Mouse (Mus musculus): ENCODE results near the gene Kcnn3. TPM values are rescaled to one million over a fixed set of nuclear protein-coding genes. Genes with fewer than 3 reads are reported as not detected.

The Kcnn3 gene
- polyA plus RNA-seq, 1 experiment from 2014 or later = 5.0 TPM

- H3K36me3 ChIP-seq = no peaks in the 10 kb centered on the region
- H3K4me3 ChIP-seq (replicated peaks) = no peak overlapping the region
- H3K27ac ChIP-seq = no peak overlapping the region
- no peak overlapping the region for H3K4me2 ChIP-seq (replicated peaks)
- ATAC-seq = no peak
- H3K9ac ChIP-seq (replicated peaks) = no peak overlapping the region
- no peaks in the 10 kb centered on the region for H3K27me3 ChIP-seq
- peaks cover 11% of the 10 kb centered on the region for H3K4me1 ChIP-seq (replicated peaks)
- WGBS = 73% methylated on average over 4 of the region's 4 CpGs
- no peaks in the 10 kb centered on the region for H3K9me3 ChIP-seq
These were observed 29.5 kb downstream of the Kcnn3 start for GRCm38 (mm10) chr3:89549488-89549887.

- no peak for ATAC-seq
- Histone ChIP-seq H3K36me3 (no peaks in the 10 kb centered on the region), H3K9me3 (no peaks in the 10 kb centered on the region), H3K27ac (no peak overlapping the region), H3K27me3 (no peaks in the 10 kb centered on the region), H3K4me2 (replicated peaks) (no peak overlapping the region), H3K9ac (replicated peaks) (no peak overlapping the region), H3K4me1 (replicated peaks) (peaks cover 9% of the 10 kb centered on the region), H3K4me3 (replicated peaks) (no peak overlapping the region)
- WGBS = 93% methylated on average over 2 of the region's 2 CpGs
These were observed 31.9 kb downstream of the Kcnn3 start for GRCm38 (mm10) chr3:89551880-89552279.

GRCm38 (mm10) chr3:89553432-89553831 lies 33.5 kb downstream of the Kcnn3 start:
- peaks cover 4% of the 10 kb centered on the region; the same call in 1 of the 2 replicates for H3K4me1 ChIP-seq (replicated peaks)
- H3K36me3 ChIP-seq = no peaks in the 10 kb centered on the region
- H3K9me3 ChIP-seq = no peaks in the 10 kb centered on the region
- no peak overlapping the region for H3K27ac ChIP-seq
- no peak for ATAC-seq
- WGBS = 95% methylated on average over 8 of the region's 8 CpGs
- H3K9ac ChIP-seq (replicated peaks) = no peak overlapping the region
- H3K4me2 ChIP-seq (replicated peaks) = no peak overlapping the region
- no peak overlapping the region for H3K4me3 ChIP-seq (replicated peaks)
- H3K27me3 ChIP-seq = no peaks in the 10 kb centered on the region

GRCm38 (mm10) chr3:89553946-89554345 lies 34.0 kb downstream of the Kcnn3 start:
- Histone ChIP-seq H3K27ac (no peak overlapping the region), H3K9ac (replicated peaks) (no peak overlapping the region), H3K9me3 (no peaks in the 10 kb centered on the region), H3K4me3 (replicated peaks) (no peak overlapping the region), H3K27me3 (no peaks in the 10 kb centered on the region), H3K36me3 (no peaks in the 10 kb centered on the region), H3K4me1 (replicated peaks) (peaks cover 9% of the 10 kb centered on the region), H3K4me2 (replicated peaks) (no peak overlapping the region)
- WGBS = 82% methylated on average over 4 of the region's 4 CpGs
- ATAC-seq = no peak

- H3K9me3 ChIP-seq = no peaks in the 10 kb centered on the region
- H3K27ac ChIP-seq = no peak overlapping the region
- H3K27me3 ChIP-seq = no peaks in the 10 kb centered on the region
- ATAC-seq = no peak
- no peak overlapping the region for H3K9ac ChIP-seq (replicated peaks)
- H3K4me1 ChIP-seq (replicated peaks) = peaks cover 15% of the 10 kb centered on the region
- no peak overlapping the region for H3K4me2 ChIP-seq (replicated peaks)
- H3K36me3 ChIP-seq = no peaks in the 10 kb centered on the region
- no peak overlapping the region for H3K4me3 ChIP-seq (replicated peaks)
- WGBS = 90% methylated on average over 2 of the region's 2 CpGs
These were observed 34.6 kb downstream of the Kcnn3 start for GRCm38 (mm10) chr3:89554587-89554986.

- Histone ChIP-seq H3K4me1 (replicated peaks) (peaks cover 15% of the 10 kb centered on the region), H3K27me3 (no peaks in the 10 kb centered on the region), H3K4me3 (replicated peaks) (no peak overlapping the region), H3K9me3 (no peaks in the 10 kb centered on the region), H3K27ac (no peak overlapping the region), H3K9ac (replicated peaks) (no peak overlapping the region), H3K4me2 (replicated peaks) (no peak overlapping the region), H3K36me3 (no peaks in the 10 kb centered on the region)
- 79% methylated on average over 5 of the region's 5 CpGs for WGBS
- no peak for ATAC-seq
These were observed 37.8 kb downstream of the Kcnn3 start for GRCm38 (mm10) chr3:89557811-89558210.

GRCm38 (mm10) chr3:89558972-89559910 lies 39.3 kb downstream of the Kcnn3 start:
- ATAC-seq = peak; percentile 76
- H3K4me2 ChIP-seq (replicated peaks) = no peak overlapping the region
- no peak overlapping the region for H3K4me3 ChIP-seq (replicated peaks)
- H3K36me3 ChIP-seq = no peaks in the 10 kb centered on the region
- 63% methylated on average over 15 of the region's 15 CpGs for WGBS
- H3K9me3 ChIP-seq = no peaks in the 10 kb centered on the region
- H3K27ac ChIP-seq = peak overlapping the region; percentile 68
- peaks cover 15% of the 10 kb centered on the region for H3K4me1 ChIP-seq (replicated peaks)
- 0 out of 2 replicates have a peak overlapping the region, but pooled peaks have one; percentile 6 for H3K9ac ChIP-seq (replicated peaks)
- no peaks in the 10 kb centered on the region for H3K27me3 ChIP-seq

GRCm38 (mm10) chr3:89561386-89561785 lies 41.4 kb downstream of the Kcnn3 start:
- no peak for ATAC-seq
- peaks cover 15% of the 10 kb centered on the region for H3K4me1 ChIP-seq (replicated peaks)
- H3K9ac ChIP-seq (replicated peaks) = no peak overlapping the region
- no peaks in the 10 kb centered on the region for H3K36me3 ChIP-seq
- H3K9me3 ChIP-seq = no peaks in the 10 kb centered on the region
- no peak overlapping the region for H3K4me3 ChIP-seq (replicated peaks)
- WGBS = 90% methylated on average over 6 of the region's 6 CpGs
- H3K27ac ChIP-seq = no peak overlapping the region
- H3K27me3 ChIP-seq = no peaks in the 10 kb centered on the region
- no peak overlapping the region for H3K4me2 ChIP-seq (replicated peaks)

GRCm38 (mm10) chr3:89565371-89565770 lies 45.4 kb downstream of the Kcnn3 start:
- H3K36me3 ChIP-seq = no peaks in the 10 kb centered on the region
- H3K4me3 ChIP-seq (replicated peaks) = no peak overlapping the region
- H3K9me3 ChIP-seq = no peaks in the 10 kb centered on the region
- H3K4me1 ChIP-seq (replicated peaks) = peaks cover 10% of the 10 kb centered on the region; the same call in 1 of the 2 replicates
- no peak for ATAC-seq
- no peak overlapping the region for H3K27ac ChIP-seq
- 88% methylated on average over 5 of the region's 5 CpGs for WGBS
- no peak overlapping the region for H3K9ac ChIP-seq (replicated peaks)
- H3K27me3 ChIP-seq = no peaks in the 10 kb centered on the region
- no peak overlapping the region for H3K4me2 ChIP-seq (replicated peaks)

- Histone ChIP-seq H3K4me1 (replicated peaks) (peaks cover 14% of the 10 kb centered on the region; the same call in 1 of the 2 replicates), H3K27me3 (no peaks in the 10 kb centered on the region), H3K9ac (replicated peaks) (no peak overlapping the region), H3K27ac (no peak overlapping the region), H3K4me2 (replicated peaks) (no peak overlapping the region), H3K9me3 (no peaks in the 10 kb centered on the region), H3K4me3 (replicated peaks) (no peak overlapping the region), H3K36me3 (no peaks in the 10 kb centered on the region)
- ATAC-seq = no peak
- 94% methylated on average over 1 of the region's 1 CpGs for WGBS
These were observed 49.1 kb downstream of the Kcnn3 start for GRCm38 (mm10) chr3:89569058-89569457.

GRCm38 (mm10) chr3:89569707-89570324 lies 49.9 kb downstream of the Kcnn3 start:
- Histone ChIP-seq H3K4me2 (replicated peaks) (no peak overlapping the region), H3K36me3 (no peaks in the 10 kb centered on the region), H3K27ac (0 out of 2 replicates have a peak overlapping the region, but pooled peaks have one; percentile 22), H3K9ac (replicated peaks) (no peak overlapping the region), H3K9me3 (no peaks in the 10 kb centered on the region), H3K4me3 (replicated peaks) (no peak overlapping the region), H3K27me3 (no peaks in the 10 kb centered on the region), H3K4me1 (replicated peaks) (peaks cover 14% of the 10 kb centered on the region; the same call in 1 of the 2 replicates)
- no peak for ATAC-seq
- WGBS = 46% methylated on average over 7 of the region's 7 CpGs

- no peak overlapping the region for H3K9ac ChIP-seq (replicated peaks)
- no peak for ATAC-seq
- no peak overlapping the region for H3K4me2 ChIP-seq (replicated peaks)
- no peaks in the 10 kb centered on the region for H3K36me3 ChIP-seq
- no peaks in the 10 kb centered on the region for H3K9me3 ChIP-seq
- H3K27me3 ChIP-seq = no peaks in the 10 kb centered on the region
- H3K27ac ChIP-seq = no peak overlapping the region
- no peak overlapping the region for H3K4me3 ChIP-seq (replicated peaks)
- H3K4me1 ChIP-seq (replicated peaks) = peaks cover 14% of the 10 kb centered on the region; the same call in 1 of the 2 replicates
- WGBS = 72% methylated on average over 3 of the region's 3 CpGs
These were observed 50.4 kb downstream of the Kcnn3 start for GRCm38 (mm10) chr3:89570362-89570761.
